Mouse (Mus musculus): ENCODE results near the gene 4933409G03Rik. TPM values are rescaled to one million over a fixed set of nuclear protein-coding genes. Genes with fewer than 3 reads are reported as not detected.

Gene 4933409G03Rik
- polyA plus RNA-seq, 1 experiment from 2014 or later = not detected

Other genes with a start within 250 kb of the 4933409G03Rik start
- gene Stk39, start 110.1 kb upstream of the 4933409G03Rik start, polyA plus RNA-seq (2014; fragmentation: Nextera tagmentation; extraction: Ambion mirVana) = 29.3 and 39.0 TPM in 2 replicates
- gene 4932414N04Rik, start 74.1 kb downstream of the 4933409G03Rik start, polyA plus RNA-seq (2014; fragmentation: Nextera tagmentation; extraction: Ambion mirVana) = not detected in 2 replicates